Mouse (Mus musculus) MEL (cell line): Measurements from ENCODE around the gene Gm20388.

ENCODE experiments used
- BHLHE40 ChIP-seq: IDR thresholded peaks from 2 replicates; pipeline ENCODE4 v1.6.1; 2012; ENCODE audit warnings: low read depth, mild to moderate bottlenecking, inconsistent platforms, low read length, improper control_type of control experiment, borderline replicate concordance
- CTCF ChIP-seq, 3 experiments: IDR thresholded peaks in 2 of 3; conservative IDR thresholded peaks in 1 of 3; 2 replicates each; pipeline ENCODE4 v1.5.1; 2011 to 2012; ENCODE audit warnings: low read length in 3 of 3, low read depth in 2 of 3, mild to moderate bottlenecking in 2 of 3, improper control_type of control experiment in 1 of 3, inconsistent platforms in 1 of 3, mixed read lengths in 1 of 3, moderate library complexity in 1 of 3; ENCODE audit not compliant: control insufficient read depth in 1 of 3, insufficient read depth in 1 of 3, poor library complexity in 1 of 3, severe bottlenecking in 1 of 3
- ELF1 ChIP-seq: IDR thresholded peaks from 2 replicates; pipeline ENCODE4 v1.6.1; 2014; ENCODE audit warnings: low read depth, mild to moderate bottlenecking, inconsistent platforms, low read length, improper control_type of control experiment, moderate library complexity
- EP300 ChIP-seq, 2 experiments: IDR thresholded peaks; 2 replicates each; pipeline ENCODE4 v1.6.1; 2011; ENCODE audit warnings: improper control_type of control experiment in 2 of 2, low read length in 2 of 2, low read depth in 1 of 2, mild to moderate bottlenecking in 1 of 2
- MAFK ChIP-seq: IDR thresholded peaks from 2 replicates; pipeline ENCODE4 v1.6.1; 2011; ENCODE audit warnings: low read depth, mild to moderate bottlenecking, low read length, improper control_type of control experiment, borderline replicate concordance
- MAX ChIP-seq: IDR thresholded peaks from 2 replicates; pipeline ENCODE4 v1.6.1; 2011; ENCODE audit warnings: low read length, improper control_type of control experiment
- MAZ ChIP-seq: IDR thresholded peaks from 2 replicates; pipeline ENCODE4 v1.6.1; 2012; ENCODE audit warnings: low read depth, mild to moderate bottlenecking, inconsistent platforms, low read length, improper control_type of control experiment
- POLR2A ChIP-seq, 2 experiments: IDR thresholded peaks; 2 replicates each; pipeline ENCODE4 v1.6.1; 2011 to 2012; ENCODE audit warnings: low read length in 2 of 2, mild to moderate bottlenecking in 2 of 2, control low read depth in 1 of 2, improper control_type of control experiment in 1 of 2, low read depth in 1 of 2, moderate library complexity in 1 of 2; ENCODE audit not compliant: control insufficient read depth in 1 of 2, insufficient read depth in 1 of 2, poor library complexity in 1 of 2
- UBTF ChIP-seq: IDR thresholded peaks from 2 replicates; pipeline ENCODE4 v1.6.1; 2012; ENCODE audit warnings: low read depth, mild to moderate bottlenecking, inconsistent platforms, low read length, improper control_type of control experiment, moderate library complexity, borderline replicate concordance; ENCODE audit not compliant: insufficient read depth
- USF1 ChIP-seq: IDR thresholded peaks from 2 replicates; pipeline ENCODE4 v1.6.1; 2014; ENCODE audit warnings: low read depth, mild to moderate bottlenecking, inconsistent platforms, low read length, improper control_type of control experiment, moderate library complexity
- ZC3H11A ChIP-seq: IDR thresholded peaks from 2 replicates; pipeline ENCODE4 v1.6.1; 2012; ENCODE audit warnings: low read depth, mild to moderate bottlenecking, inconsistent platforms, low read length, improper control_type of control experiment

- TF ChIP-seq ZC3H11A (no peak), CTCF (IDR thresholded peaks at IDR 0.05 in 2 of 3, conservative IDR thresholded peaks at IDR 0.05 in 1 of 3; ENCODE audit: control insufficient read depth in 1 of 3, insufficient read depth in 1 of 3, low read depth in 2 of 3, low read length in 3 of 3, poor library complexity in 1 of 3, severe bottlenecking in 1 of 3) (no peak), MAFK (no peak), UBTF (no peak), MAX (no peak), USF1 (no peak), EP300 (IDR thresholded peaks at IDR 0.05; ENCODE audit: low read depth in 1 of 2, low read length in 2 of 2) (no peak), POLR2A (IDR thresholded peaks at IDR 0.05; ENCODE audit: control insufficient read depth in 1 of 2, insufficient read depth in 1 of 2, low read depth in 1 of 2, low read length in 2 of 2, poor library complexity in 1 of 2) (no peak), MAZ (no peak), ELF1 (no peak), BHLHE40 (no peak)
These were observed 155.0 kb downstream of the Gm20388 start for GRCm38 (mm10) chr8:120065611-120066010.
